Mouse (Mus musculus): ENCODE measurements around the gene Olfr378.

- no peak for TF ChIP-seq POLR2A (IDR thresholded peaks at IDR 0.05; ENCODE audit: borderline replicate concordance, insufficient read depth, low read length)
- no peak for TF ChIP-seq CTCF (IDR thresholded peaks at IDR 0.05; ENCODE audit: borderline replicate concordance, insufficient read depth, low read depth, low read length)
These were observed 32.9 kb downstream of the Olfr378 start for GRCm38 (mm10) chr11:73395374-73395773.
